Mouse (Mus musculus) adrenal gland (tissue): ENCODE data around the gene Tnrc6a.

Experiments
- intact Hi-C: fragments of 180-260 bp; cut with DNase I; formaldehyde crosslinking; loops from one replicate; pipeline ENCODE4 v1.15.1; 2025

The Tnrc6a gene

GRCm38 (mm10) chr7:123220633-123220942 is 96.9 kb downstream of the Tnrc6a start:
- intact Hi-C loops = no loop called here

DNA sequence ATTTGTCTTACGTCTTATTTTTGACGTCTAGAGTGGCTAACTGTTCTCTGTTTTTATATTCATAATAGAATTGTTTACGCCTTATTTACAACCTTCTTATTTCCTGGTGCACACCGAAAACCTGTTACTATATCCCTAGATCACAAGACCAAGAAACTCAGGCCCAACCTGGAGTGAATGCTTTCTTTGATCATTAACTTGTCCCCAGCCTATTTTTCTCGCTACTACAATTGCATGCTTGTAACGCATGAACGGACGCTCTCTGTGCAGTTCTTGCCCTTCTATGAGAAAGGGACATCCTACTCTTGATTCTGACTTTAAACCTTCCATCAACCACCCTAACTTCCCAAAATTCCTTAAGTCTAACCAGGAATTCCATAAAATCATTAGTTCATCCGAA is 100.4 kb downstream of the Tnrc6a start:
- intact Hi-C loops = no loop called here

DNA sequence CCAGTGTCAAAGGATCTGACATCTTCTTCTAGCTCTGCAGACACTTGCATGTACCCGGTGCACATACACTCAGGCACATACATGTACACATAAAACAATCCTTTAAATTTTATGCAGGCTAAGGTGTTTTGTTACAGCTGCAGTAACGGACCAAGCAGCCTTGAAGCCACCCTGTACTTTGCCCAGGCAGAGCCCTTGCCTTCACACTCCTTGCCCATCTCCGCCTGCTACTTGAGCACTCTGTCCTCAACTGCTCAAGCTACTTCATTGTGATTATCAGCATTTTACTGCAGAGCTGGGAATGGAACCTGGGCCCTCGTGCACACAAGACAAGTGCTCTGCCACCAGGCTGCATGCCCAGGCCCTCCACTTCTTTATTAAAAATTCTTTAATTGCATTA is 101.5 kb downstream of the Tnrc6a start:
- intact Hi-C loops = no loop called here

DNA sequence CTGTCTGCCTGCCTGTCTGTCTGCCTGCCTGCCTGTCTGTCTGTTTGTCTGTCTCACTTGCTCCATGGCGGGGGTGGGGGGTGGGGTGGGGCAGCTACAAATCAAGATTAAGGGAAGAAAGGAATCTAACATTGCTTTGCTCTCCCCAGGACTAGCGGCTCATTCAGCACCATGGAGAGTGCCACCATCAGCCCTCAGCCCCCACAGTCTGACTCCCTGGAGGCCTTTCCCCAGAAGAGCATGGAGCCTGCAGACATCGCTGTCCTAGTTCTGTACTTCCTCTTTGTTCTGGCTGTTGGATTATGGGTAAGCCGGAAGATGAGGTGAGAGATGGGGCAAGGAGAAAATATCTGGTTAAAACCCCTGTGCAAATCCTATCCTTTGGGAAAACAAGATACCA is 111.8 kb downstream of the Tnrc6a start:
- intact Hi-C loops = no loop called here

DNA sequence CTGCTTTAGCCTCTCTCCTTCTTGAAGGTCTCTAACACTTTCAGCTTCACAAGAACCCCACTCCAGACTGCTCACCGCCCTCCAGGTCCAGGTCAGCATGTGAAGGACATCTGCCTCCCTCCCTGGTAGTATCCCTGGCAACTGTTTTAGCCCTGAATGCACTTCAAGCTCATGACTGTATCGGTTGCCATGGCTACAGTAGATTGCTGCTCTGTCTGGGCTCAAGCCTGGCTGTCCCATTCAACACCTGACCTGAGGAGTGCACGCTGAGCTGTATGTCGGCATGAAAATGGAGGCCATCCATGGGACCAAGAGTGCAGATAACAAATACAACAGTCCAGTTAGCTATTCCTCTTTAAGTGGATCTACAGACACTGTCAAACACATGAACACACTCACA is 114.9 kb downstream of the Tnrc6a start:
- intact Hi-C loops = no loop called here

GRCm38 (mm10) chr7:123240064-123240463 is 116.4 kb downstream of the Tnrc6a start:
- intact Hi-C loops = no loop called here

GRCm38 (mm10) chr7:123242241-123242640 is 118.6 kb downstream of the Tnrc6a start:
- intact Hi-C loops = no loop called here

DNA sequence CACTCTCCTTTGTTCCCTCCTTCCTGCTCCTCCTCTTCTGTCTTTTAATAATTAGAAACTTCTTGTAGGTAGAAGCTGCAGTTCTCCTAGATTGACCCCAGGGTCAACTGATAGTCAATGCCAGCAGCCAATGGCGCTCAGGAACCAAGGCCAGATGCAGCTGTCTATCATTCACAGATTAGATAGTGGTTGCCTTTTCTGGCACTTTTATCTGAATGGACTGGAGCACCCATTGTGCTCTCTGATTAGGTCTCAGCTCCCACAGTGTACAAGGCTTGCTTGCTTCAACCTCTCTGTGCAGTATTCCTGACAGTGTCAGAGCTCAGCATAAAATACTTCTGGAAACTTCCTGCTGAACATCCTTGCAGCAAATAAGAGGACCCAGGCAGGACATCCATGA is 121.1 kb downstream of the Tnrc6a start:
- intact Hi-C loops = no loop called here
